In genomic region chr5:117240761-117241322, GRCm38 (mm10) we compare ENCODE assay signal across 8 mouse cellular contexts. TPM values are rescaled to one million over a fixed set of nuclear protein-coding genes. Genes with fewer than 3 reads are reported as not detected.
DNase-seq lines count a peak whose midpoint lies in the region; ATAC-seq and TF ChIP-seq lines count a peak whose summit lies in the region.

No protein-coding gene starts in this region.

- H3K36me3 ChIP-seq in testis, adult 2 months (ENCODE audit: control insufficient read depth, insufficient read depth, low read length), result no peaks in the 10 kb centered on the region
- H3K36me3 ChIP-seq in embryonic facial prominence, embryonic 12.5 days, result no peaks in the 10 kb centered on the region

- H3K9ac ChIP-seq in embryonic facial prominence, embryonic 12.5 days, result peak overlapping the region; percentile 61

- no peak for TF ChIP-seq POLR2A in testis, adult 2 months (IDR thresholded peaks at IDR 0.05; ENCODE audit: control insufficient read depth, low read depth, low read length)

- 3% methylated on average over 32 of the region's 32 CpGs for WGBS in embryonic facial prominence, embryonic 12.5 days

- peak overlapping the region; percentile 85 for H3K4me2 ChIP-seq in embryonic facial prominence, embryonic 12.5 days (replicated peaks)

- intact Hi-C loops in heart, postnatal 14 days (cut with DNase I), result no loop called here

- DNase-seq in testis, postnatal 14 days (ENCODE audit: low spot score), result no peak
- DNase-seq in heart, postnatal 14 days, result peak; percentile 11 to 15
- peak; percentile 49 to 62 for DNase-seq in left cerebral cortex, adult 8-10 months (ENCODE audit: low spot score in 2 of 2)
- DNase-seq in neural tube, embryonic 10.5 days (ENCODE audit: extremely low spot score, low spot score), result peak; percentile 57
- no peak for DNase-seq in natural killer cell, adult 2 months (ENCODE audit: low spot score in 2 of 2)
- DNase-seq in gastrocnemius, adult 8-10 months (ENCODE audit: low spot score in 2 of 2), result no peak

- no peaks in the 10 kb centered on the region for H3K27me3 ChIP-seq in testis, adult 2 months (ENCODE audit: control insufficient read depth, insufficient read depth, low read length)
- H3K27me3 ChIP-seq in embryonic facial prominence, embryonic 12.5 days, result peaks cover 10% of the 10 kb centered on the region

- ATAC-seq in embryonic facial prominence, embryonic 12.5 days (ENCODE audit: insufficient number of reproducible peaks, insufficient read depth, low FRiP score, low TSS enrichment), result no peak

- peaks cover 10% of the 10 kb centered on the region for H3K4me1 ChIP-seq in testis, adult 2 months (ENCODE audit: control insufficient read depth, insufficient read depth, low read length)
- H3K4me1 ChIP-seq in embryonic facial prominence, embryonic 12.5 days, result peaks cover 10% of the 10 kb centered on the region; the same call in 1 of the 2 replicates

- no peak overlapping the region for H3K27ac ChIP-seq in testis, adult 2 months (ENCODE audit: control insufficient read depth, insufficient read depth, low read depth, low read length)
- no peak overlapping the region for H3K27ac ChIP-seq in embryonic facial prominence, embryonic 12.5 days

- H3K9me3 ChIP-seq in embryonic facial prominence, embryonic 12.5 days, result no peaks in the 10 kb centered on the region

- TF ChIP-seq CTCF in testis, adult 2 months (IDR thresholded peaks at IDR 0.05; ENCODE audit: control insufficient read depth, insufficient read depth, insufficient replicate concordance, low read depth, low read length), result no peak

- H3K4me3 ChIP-seq in testis, adult 2 months (ENCODE audit: control insufficient read depth, low read depth, low read length), result peak overlapping the region; percentile 40
- H3K4me3 ChIP-seq in embryonic facial prominence, embryonic 12.5 days, result peak overlapping the region; percentile 38

RNA-seq across cellular contexts. Expression of gene Pebp1, which starts 46.6 kb away (rescaled TPM):
- polyA plus RNA-seq in testis, adult 2 months (2012; rRNA removed), result 3,275 and 4,574 TPM in 2 replicates
- polyA plus RNA-seq in embryonic facial prominence, embryonic 12.5 days (2016; fragmentation: Nextera tagmentation; extraction: Ambion mirVana), result 767 and 781 TPM in 2 replicates
- total RNA-seq in heart, postnatal 14 days (2021), result 100 to 1,000 TPM; 399 to 443 TPM
- total RNA-seq in left cerebral cortex, adult 8-10 months (2022), result 100 to 1,000 TPM; 654 to 708 (median 665) TPM
- total RNA-seq in gastrocnemius, adult 8-10 months (2022), result 100 to 1,000 TPM; 366 to 419 (median 400) TPM

Comparison
In these comparisons a context has a peak if more than half of its experiments do, and no peak if none do; other contexts are left out.
1. DNase-seq: peak in heart, postnatal 14 days (2 of 2), left cerebral cortex, adult 8-10 months (2 of 2) and neural tube, embryonic 10.5 days (single experiment); none in testis, postnatal 14 days (single experiment), natural killer cell, adult 2 months (0 of 2) and gastrocnemius, adult 8-10 months (0 of 2).